Mouse (Mus musculus) small intestine, adult 2 months (tissue): ENCODE measurements around the gene Dppa3.
A peak's percentile ranks its signal among the peaks of the same experiment; 100 is the strongest.

Source experiments
- CTCF ChIP-seq: fragments of 200-500 bp; IDR thresholded peaks from 2 replicates; pipeline ENCODE4 v1.5.1; 2012; ENCODE audit warnings: low read depth, mild to moderate bottlenecking, control low read depth, inconsistent platforms, low read length, moderate library complexity, mixed read lengths; ENCODE audit not compliant: insufficient replicate concordance, insufficient read length; ENCODE audit errors: extremely low read depth
- POLR2A ChIP-seq: fragments of 200-500 bp; IDR thresholded peaks from 2 replicates; pipeline ENCODE4 v1.6.1; 2012; ENCODE audit warnings: low read depth, mild to moderate bottlenecking, control low read depth, inconsistent platforms, low read length, moderate library complexity

DNA sequence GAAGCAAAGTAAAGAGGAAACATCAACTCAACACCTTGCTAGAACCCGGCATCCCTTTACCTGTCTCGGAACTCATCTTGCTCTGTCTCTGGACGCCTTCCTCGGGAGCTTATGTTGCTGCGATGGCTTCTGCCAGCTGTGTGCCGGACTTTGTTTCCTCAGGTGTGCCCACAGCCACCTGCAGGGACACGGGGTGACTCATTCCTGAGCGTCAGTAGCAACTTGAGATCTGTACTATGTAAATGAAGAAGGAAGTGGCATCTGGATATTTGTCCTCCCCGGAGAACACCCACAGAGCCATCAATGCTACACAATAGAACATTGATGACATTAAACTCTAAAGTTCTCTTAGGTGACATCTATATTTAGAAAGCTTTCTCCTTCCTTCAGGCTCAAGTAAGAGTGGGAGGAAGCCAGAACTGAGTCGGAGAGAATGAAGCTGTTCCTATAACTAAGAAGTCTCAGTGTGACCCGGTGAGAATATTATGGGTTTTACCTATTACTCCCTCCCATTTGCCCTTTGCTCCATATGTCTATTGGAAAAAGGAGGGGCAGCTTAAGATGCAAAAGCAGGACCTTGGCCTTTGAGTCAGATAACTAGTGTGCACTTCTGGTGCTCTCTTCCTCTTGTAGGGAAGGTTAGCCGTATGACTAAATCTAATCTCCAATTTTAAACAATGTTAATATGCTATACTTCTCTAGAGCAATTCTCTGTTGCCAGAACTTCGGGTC lies 35.0 kb upstream of the Dppa3 start:
- TF ChIP-seq CTCF (no peak; the same call in 1 of the 2 replicates), POLR2A (peak; percentile 87)
